Mouse (Mus musculus) myocyte (in vitro differentiated cells): ENCODE data around the gene Pitpnb.

Experiments
- E2F4 ChIP-seq: IDR thresholded peaks from one replicate; pipeline ENCODE4 v1.6.1; 2011; ENCODE audit warnings: mild to moderate bottlenecking, control low read depth, moderate library complexity; ENCODE audit not compliant: insufficient read depth
- MAX ChIP-seq: IDR thresholded peaks from one replicate; pipeline ENCODE4 v1.6.1; 2011; ENCODE audit warnings: low read depth, mild to moderate bottlenecking, control low read depth
- MYOD1 ChIP-seq, 3 experiments: IDR thresholded peaks; one replicate each; pipeline ENCODE4 v1.6.1; 2011; ENCODE audit warnings: control low read depth in 2 of 3, low read depth in 2 of 3, mild to moderate bottlenecking in 2 of 3, moderate library complexity in 1 of 3; ENCODE audit not compliant: insufficient read length in 2 of 3, control insufficient read depth in 1 of 3
- MYOG ChIP-seq, 3 experiments: IDR thresholded peaks; one replicate each; pipeline ENCODE4 v1.6.1; 2011; ENCODE audit warnings: control low read depth in 2 of 3, low read depth in 2 of 3, mild to moderate bottlenecking in 2 of 3; ENCODE audit not compliant: insufficient read length in 2 of 3, control insufficient read depth in 1 of 3, insufficient read depth in 1 of 3
- POLR2A ChIP-seq: IDR thresholded peaks from one replicate; pipeline ENCODE4 v1.6.1; 2011; ENCODE audit warnings: low read depth, mild to moderate bottlenecking, control low read depth, moderate library complexity; ENCODE audit not compliant: insufficient read length
- POLR2AphosphoS2 ChIP-seq: IDR thresholded peaks from one replicate; pipeline ENCODE4 v1.6.1; 2011; ENCODE audit warnings: low read depth, control low read depth; ENCODE audit not compliant: insufficient read length
- TCF12 ChIP-seq: IDR thresholded peaks from one replicate; pipeline ENCODE4 v1.6.1; 2011; ENCODE audit warnings: mild to moderate bottlenecking, control low read depth; ENCODE audit not compliant: poor library complexity, insufficient read depth, severe bottlenecking
- TCF3 ChIP-seq: IDR thresholded peaks from one replicate; pipeline ENCODE4 v1.6.1; 2011; ENCODE audit warnings: low read depth, control low read depth; ENCODE audit not compliant: insufficient read length
- USF1 ChIP-seq: IDR thresholded peaks from one replicate; pipeline ENCODE4 v1.6.1; 2011; ENCODE audit warnings: low read depth, mild to moderate bottlenecking, control low read depth, moderate library complexity

GRCm38 (mm10) chr5:111363446-111364062, 33.0 kb downstream of the Pitpnb start:
- TF ChIP-seq TCF12 (no peak), POLR2AphosphoS2 (no peak), POLR2A (no peak), USF1 (no peak), MAX (no peak), MYOD1 (IDR thresholded peaks at IDR 0.05; ENCODE audit: control insufficient read depth in 1 of 3, insufficient read length in 2 of 3, low read depth in 2 of 3) (no peak), TCF3 (no peak), E2F4 (no peak), MYOG (IDR thresholded peaks at IDR 0.05; ENCODE audit: control insufficient read depth in 1 of 3, insufficient read depth in 1 of 3, insufficient read length in 2 of 3, low read depth in 2 of 3) (no peak)
